Mouse (Mus musculus) midbrain, embryonic 10.5 days (tissue): ENCODE measurements around the gene Soat2. TPM values are rescaled to one million over a fixed set of nuclear protein-coding genes. Genes with fewer than 3 reads are reported as not detected.

Experiments
- DNase-seq: peaks from one replicate; pipeline ENCODE4 v3.0.0-alpha.2; 2017; ENCODE audit warnings: low spot score
- H3K27ac ChIP-seq: fragments of 300-500 bp; sonication (generic); replicated peaks from 2 replicates; pipeline ENCODE4 v1.5.1; 2016; ENCODE audit warnings: mild to moderate bottlenecking
- H3K27me3 ChIP-seq: fragments of 300-500 bp; sonication (generic); 2 replicates; pipeline ENCODE4 v1.6.1; 2016; ENCODE audit warnings: low read depth, mild to moderate bottlenecking; ENCODE audit not compliant: poor library complexity, severe bottlenecking
- H3K36me3 ChIP-seq: fragments of 300-500 bp; sonication (generic); 2 replicates; pipeline ENCODE4 v1.6.1; 2016; ENCODE audit warnings: mild to moderate bottlenecking, moderate library complexity
- H3K4me1 ChIP-seq: fragments of 300-500 bp; sonication (generic); 2 replicates; pipeline ENCODE4 v1.6.1; 2016
- H3K4me3 ChIP-seq: fragments of 300-500 bp; sonication (generic); 2 replicates; pipeline ENCODE4 v1.5.1; 2016; ENCODE audit warnings: mild to moderate bottlenecking, moderate library complexity
- H3K9me3 ChIP-seq: fragments of 300-500 bp; sonication (generic); replicated peaks from 2 replicates; pipeline ENCODE4 v1.6.1; 2016; ENCODE audit warnings: mild to moderate bottlenecking
- WGBS: fragments of 180-500 bp; shearing (Covaris S2); methylation state at CpG from one replicate; pipeline ENCODE4 v1.1.7; 2016; 5-methylcytosine and 5-hydroxymethylcytosine counted together
- polyA plus RNA-seq: library from polyadenylated mRNA; unstranded; fragments of >200 nt; fragmentation: Nextera tagmentation; extraction: Ambion mirVana; gene quantifications from 2 replicates; pipeline ENCODE4 v1.2.1, GENCODE M21; 2016

Gene Soat2
- polyA plus RNA-seq, 1 experiment from 2014 or later, result 0.20 TPM

GRCm38 (mm10) chr15:102107689-102108573, 42.4 kb upstream of the Soat2 start:
- Histone ChIP-seq H3K9me3 (no peaks in the 10 kb centered on the region), H3K4me3 (peak overlapping the region; percentile 52; the same call in 1 of the 2 replicates), H3K4me1 (peaks cover 52% of the 10 kb centered on the region), H3K27ac (no peak overlapping the region), H3K36me3 (peaks cover 2% of the 10 kb centered on the region; the same call in 1 of the 2 replicates), H3K27me3 (peaks cover 53% of the 10 kb centered on the region)
- 42% methylated on average over 13 of the region's 13 CpGs for WGBS
- peak; percentile 68 for DNase-seq

DNA sequence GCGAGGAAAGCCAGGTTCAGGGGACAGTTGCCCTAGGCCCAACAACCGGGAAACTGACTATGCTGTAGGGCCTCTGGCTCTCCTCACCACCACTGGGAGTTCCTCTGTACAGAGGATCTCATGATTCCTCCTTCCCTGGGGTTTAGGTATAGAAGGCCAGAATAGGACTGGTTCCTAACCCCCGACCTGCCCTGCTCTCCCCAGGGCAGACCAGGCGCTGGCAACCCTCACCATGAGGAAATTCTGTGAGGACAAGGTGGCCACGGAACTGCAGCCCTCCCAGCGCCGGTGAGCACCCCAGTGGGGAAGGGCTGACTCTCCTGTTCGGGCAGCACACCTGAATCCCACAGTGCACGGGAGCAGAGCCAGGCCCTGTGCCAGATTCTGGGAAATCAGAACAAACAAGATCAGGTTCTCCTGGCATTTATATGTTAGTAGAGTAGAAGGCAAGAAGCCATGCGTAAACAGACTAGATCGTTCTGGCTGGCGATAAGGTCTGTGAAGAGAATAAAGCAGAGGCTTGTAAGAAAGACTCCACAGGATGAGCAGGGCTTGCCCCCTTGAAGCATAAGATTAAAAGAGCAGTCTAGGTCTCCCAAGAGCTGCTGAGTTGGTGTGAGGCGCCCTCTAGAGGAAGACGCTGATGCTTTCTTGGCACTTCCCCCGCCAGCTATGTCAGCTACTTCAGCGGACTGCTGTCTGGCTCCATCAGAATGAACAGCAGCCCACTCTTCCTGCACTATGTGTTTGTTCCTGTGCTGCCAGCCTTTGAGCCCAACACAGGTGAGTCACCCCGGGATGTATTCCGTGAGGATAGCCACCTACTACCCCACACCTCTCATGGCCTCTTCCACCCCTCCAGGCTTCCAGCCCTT, 41.4 kb upstream of the Soat2 start:
- Histone ChIP-seq H3K27me3 (peaks cover 44% of the 10 kb centered on the region), H3K9me3 (no peaks in the 10 kb centered on the region), H3K4me1 (peaks cover 43% of the 10 kb centered on the region), H3K36me3 (peaks cover 2% of the 10 kb centered on the region; the same call in 1 of the 2 replicates), H3K4me3 (no peak overlapping the region), H3K27ac (no peak overlapping the region)
- 53% methylated on average over 18 of the region's 18 CpGs for WGBS
- peak; percentile 68 for DNase-seq

DNA sequence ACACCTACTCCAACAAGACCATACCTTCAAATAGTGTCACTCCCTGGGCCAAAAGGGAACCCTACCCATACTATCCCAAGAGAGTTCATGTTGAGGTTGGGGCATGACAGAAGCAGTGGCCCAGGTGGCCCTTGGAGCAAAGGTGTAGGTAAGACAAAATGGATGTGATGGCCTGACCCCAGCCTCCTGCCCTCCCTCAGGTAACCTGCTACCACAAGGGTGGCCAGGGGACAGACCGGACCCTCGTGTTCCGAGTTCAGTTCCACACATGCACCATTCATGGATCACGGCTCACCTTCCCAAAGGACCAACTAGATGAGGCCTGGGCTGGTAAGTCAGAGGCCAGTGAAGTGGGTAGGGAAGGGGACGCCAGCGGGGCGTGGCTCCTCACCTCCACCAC, 40.1 kb upstream of the Soat2 start:
- WGBS, result 98% methylated on average over 7 of the region's 7 CpGs
- Histone ChIP-seq H3K4me1 (peaks cover 33% of the 10 kb centered on the region), H3K9me3 (no peaks in the 10 kb centered on the region), H3K27ac (no peak overlapping the region), H3K4me3 (no peak overlapping the region), H3K36me3 (peaks cover 4% of the 10 kb centered on the region; the same call in 1 of the 2 replicates), H3K27me3 (peaks cover 30% of the 10 kb centered on the region)
- no peak for DNase-seq

- Histone ChIP-seq H3K27ac (no peak overlapping the region), H3K36me3 (peaks cover 10% of the 10 kb centered on the region), H3K27me3 (peaks cover 23% of the 10 kb centered on the region), H3K4me3 (no peak overlapping the region), H3K4me1 (peaks cover 27% of the 10 kb centered on the region), H3K9me3 (no peaks in the 10 kb centered on the region)
- no peak for DNase-seq
- WGBS, result 77% methylated on average over 29 of the region's 29 CpGs
Measured at GRCm38 (mm10) chr15:102110701-102111494, 39.4 kb upstream of the Soat2 start.

DNA sequence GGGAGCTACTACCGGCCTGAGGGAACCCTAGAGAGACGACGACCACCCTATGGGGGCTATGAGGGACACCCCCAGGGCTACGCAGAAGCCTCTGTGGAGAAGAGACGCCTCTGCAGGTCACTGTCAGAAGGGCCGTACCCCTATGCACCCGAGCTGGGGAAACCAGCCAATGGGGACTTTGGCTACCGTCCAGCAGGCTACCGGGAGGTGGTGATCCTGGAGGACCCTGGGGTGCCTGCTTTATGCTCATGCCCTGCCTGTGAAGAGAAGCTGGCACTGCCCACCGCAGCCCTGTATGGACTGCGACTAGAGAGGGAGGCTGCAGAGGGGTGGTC, 38.9 kb upstream of the Soat2 start:
- peaks cover 15% of the 10 kb centered on the region for H3K36me3 ChIP-seq

GRCm38 (mm10) chr15:102112181-102112580, 38.1 kb upstream of the Soat2 start:
- WGBS, result 88% methylated on average over 6 of the region's 6 CpGs
- H3K36me3 ChIP-seq, result peaks cover 23% of the 10 kb centered on the region
- H3K4me3 ChIP-seq, result no peak overlapping the region
- no peak overlapping the region for H3K27ac ChIP-seq
- H3K27me3 ChIP-seq, result peaks cover 11% of the 10 kb centered on the region
- H3K4me1 ChIP-seq, result peaks cover 15% of the 10 kb centered on the region
- no peak for DNase-seq
- H3K9me3 ChIP-seq, result no peaks in the 10 kb centered on the region

More for the DNA sequence above, 38.9 kb upstream of the Soat2 start:
- H3K27ac ChIP-seq, result 0 out of 2 replicates have a peak overlapping the region, but pooled peaks have one; percentile 10
- DNase-seq, result no peak
- H3K4me1 ChIP-seq, result peaks cover 22% of the 10 kb centered on the region
- 87% methylated on average over 11 of the region's 11 CpGs for WGBS
- H3K4me3 ChIP-seq, result no peak overlapping the region
- H3K27me3 ChIP-seq, result peaks cover 18% of the 10 kb centered on the region
- H3K9me3 ChIP-seq, result no peaks in the 10 kb centered on the region

GRCm38 (mm10) chr15:102112827-102113226, 37.5 kb upstream of the Soat2 start:
- Histone ChIP-seq H3K4me3 (no peak overlapping the region), H3K4me1 (peaks cover 8% of the 10 kb centered on the region), H3K9me3 (no peaks in the 10 kb centered on the region), H3K27me3 (peaks cover 4% of the 10 kb centered on the region), H3K27ac (no peak overlapping the region), H3K36me3 (peaks cover 29% of the 10 kb centered on the region)
- no peak for DNase-seq
- 86% methylated on average over 8 of the region's 8 CpGs for WGBS

DNA sequence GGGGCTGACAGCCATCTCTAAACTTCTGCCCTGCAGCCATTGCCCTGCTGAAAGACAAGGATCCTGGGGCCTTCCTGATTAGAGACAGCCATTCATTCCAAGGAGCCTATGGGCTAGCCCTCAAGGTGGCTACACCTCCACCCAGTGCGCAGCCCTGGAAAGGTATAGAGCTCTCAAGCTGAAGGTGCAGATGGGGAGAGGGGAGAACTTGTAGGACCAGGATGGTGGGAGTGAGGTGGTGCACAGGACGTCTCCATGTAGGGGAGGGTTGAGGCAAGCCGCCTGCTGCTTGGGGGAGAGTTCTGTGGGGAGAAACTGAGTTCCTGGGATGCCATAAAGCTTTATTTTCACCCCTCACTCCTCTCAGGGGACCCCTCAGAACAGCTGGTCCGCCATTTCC, 36.7 kb upstream of the Soat2 start:
- Histone ChIP-seq H3K4me1 (peaks cover 6% of the 10 kb centered on the region; the same call in 1 of the 2 replicates), H3K9me3 (no peaks in the 10 kb centered on the region), H3K27ac (no peak overlapping the region), H3K4me3 (no peak overlapping the region), H3K27me3 (no peaks in the 10 kb centered on the region), H3K36me3 (peaks cover 38% of the 10 kb centered on the region)
- DNase-seq, result no peak
- 81% methylated on average over 4 of the region's 4 CpGs for WGBS

GRCm38 (mm10) chr15:102114651-102115260, 35.6 kb upstream of the Soat2 start:
- Histone ChIP-seq H3K9me3 (no peaks in the 10 kb centered on the region), H3K4me1 (peaks cover 6% of the 10 kb centered on the region; the same call in 1 of the 2 replicates), H3K27me3 (no peaks in the 10 kb centered on the region), H3K36me3 (peaks cover 48% of the 10 kb centered on the region), H3K27ac (no peak overlapping the region), H3K4me3 (no peak overlapping the region)
- DNase-seq, result no peak
- WGBS, result 90% methylated on average over 7 of the region's 7 CpGs

DNA sequence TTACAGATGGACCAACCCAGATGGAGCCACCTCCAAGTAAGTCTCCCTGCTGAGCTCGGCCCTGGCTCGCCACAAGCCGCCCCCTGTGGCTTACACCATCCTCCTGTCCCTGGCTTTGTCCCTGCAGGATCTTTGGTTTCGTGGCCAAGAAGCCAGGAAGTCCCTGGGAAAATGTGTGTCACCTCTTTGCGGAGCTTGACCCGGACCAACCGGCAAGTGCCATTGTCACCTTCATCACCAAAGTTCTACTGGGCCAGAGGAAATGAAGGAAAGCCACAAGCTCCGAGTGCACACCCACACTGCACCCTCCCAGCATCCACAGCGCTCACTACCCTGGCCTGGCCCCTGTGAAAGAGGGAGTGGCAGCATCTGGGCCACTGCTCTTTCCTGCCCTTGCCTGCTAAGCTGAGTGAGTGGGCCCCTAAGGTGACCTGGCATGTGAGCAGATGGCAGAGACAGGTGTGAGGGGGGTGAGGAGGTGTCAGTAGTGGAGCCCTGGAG, 34.5 kb upstream of the Soat2 start:
- no peaks in the 10 kb centered on the region for H3K27me3 ChIP-seq
- no peak overlapping the region for H3K4me3 ChIP-seq
- DNase-seq, result no peak
- no peak overlapping the region for H3K27ac ChIP-seq
- WGBS, result 61% methylated on average over 9 of the region's 9 CpGs
- H3K4me1 ChIP-seq, result peaks cover 9% of the 10 kb centered on the region; the same call in 1 of the 2 replicates
- H3K36me3 ChIP-seq, result peaks cover 57% of the 10 kb centered on the region
- H3K9me3 ChIP-seq, result no peaks in the 10 kb centered on the region

DNA sequence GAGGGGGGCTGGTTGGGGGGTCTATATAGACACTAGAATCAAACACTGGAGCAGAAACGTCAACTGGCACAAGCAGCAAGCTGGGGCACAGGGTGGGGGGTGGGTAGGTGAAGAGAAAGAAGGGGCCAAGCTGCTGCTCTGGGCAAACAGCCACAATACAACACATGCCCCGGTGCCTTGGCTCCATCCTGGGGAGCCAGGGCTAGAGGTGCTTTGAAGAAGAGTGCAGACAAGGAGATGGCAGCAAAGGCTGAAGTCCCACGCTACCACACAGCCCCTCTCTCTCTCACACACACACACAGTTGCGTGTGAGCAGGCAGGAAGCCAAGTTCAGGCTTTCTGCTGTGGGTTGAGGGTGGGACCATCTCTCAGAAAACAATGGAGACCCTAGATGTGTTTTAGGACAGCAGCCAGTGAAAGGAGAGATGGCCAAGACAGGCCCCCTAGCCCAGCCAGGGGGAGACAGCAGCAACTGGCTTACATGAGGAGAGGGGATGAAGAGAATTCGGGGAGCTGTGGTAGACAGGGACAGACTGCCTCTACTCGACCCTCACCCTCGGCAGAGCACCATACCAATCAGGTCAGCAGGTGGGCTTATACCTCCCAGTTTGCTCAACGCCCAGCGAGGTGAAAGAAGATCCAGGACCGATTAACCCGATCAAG, 33.4 kb upstream of the Soat2 start:
- 86% methylated on average over 11 of the region's 11 CpGs for WGBS
- Histone ChIP-seq H3K27me3 (no peaks in the 10 kb centered on the region), H3K27ac (no peak overlapping the region), H3K4me3 (no peak overlapping the region), H3K9me3 (no peaks in the 10 kb centered on the region), H3K4me1 (0 out of 2 replicates have a peak, but pooled peaks cover 3% of the 10 kb centered on the region), H3K36me3 (peaks cover 66% of the 10 kb centered on the region)
- no peak for DNase-seq
